Mouse (Mus musculus) limb, embryonic 12.5 days (tissue): Measurements from ENCODE around the gene Irf1. TPM values are rescaled to one million over a fixed set of nuclear protein-coding genes. Genes with fewer than 3 reads are reported as not detected.

ENCODE experiments used
- ATAC-seq: fragments of 200-750 bp; cut with Nextera tagmentation; 2 replicates; pipeline ENCODE4 v1.8.0; 2017; ENCODE audit warnings: low read depth, moderate TSS enrichment; ENCODE audit not compliant: insufficient number of reproducible peaks, insufficient read depth, low FRiP score, low TSS enrichment
- H3K27ac ChIP-seq: fragments of 300-500 bp; sonication (generic); 2 replicates; pipeline ENCODE4 v1.5.1; 2016; ENCODE audit warnings: mild to moderate bottlenecking, moderate library complexity
- H3K27me3 ChIP-seq: fragments of 300-500 bp; sonication (generic); 2 replicates; pipeline ENCODE4 v1.6.1; 2016; ENCODE audit warnings: mild to moderate bottlenecking, moderate library complexity
- H3K36me3 ChIP-seq: fragments of 300-500 bp; sonication (generic); 2 replicates; pipeline ENCODE4 v1.6.1; 2016; ENCODE audit warnings: mild to moderate bottlenecking, moderate library complexity
- H3K4me1 ChIP-seq: fragments of 300-500 bp; sonication (generic); replicated peaks from 2 replicates; pipeline ENCODE4 v1.6.1; 2016
- H3K4me2 ChIP-seq: fragments of 300-500 bp; sonication (generic); 2 replicates; pipeline ENCODE4 v1.6.1; 2016; ENCODE audit warnings: mild to moderate bottlenecking, moderate library complexity
- H3K4me3 ChIP-seq: fragments of 300-500 bp; sonication (generic); replicated peaks from 2 replicates; pipeline ENCODE4 v1.5.1; 2016; ENCODE audit warnings: mild to moderate bottlenecking
- H3K9ac ChIP-seq: fragments of 300-500 bp; sonication (generic); replicated peaks from 2 replicates; pipeline ENCODE4 v1.6.1; 2016; ENCODE audit warnings: mild to moderate bottlenecking, moderate library complexity
- H3K9me3 ChIP-seq: fragments of 300-500 bp; sonication (generic); 2 replicates; pipeline ENCODE4 v1.6.1; 2016; ENCODE audit warnings: mild to moderate bottlenecking, moderate library complexity
- WGBS: fragments of 180-500 bp; shearing (Covaris S2); methylation state at CpG from one replicate; pipeline ENCODE4 v1.1.7; 2016; 5-methylcytosine and 5-hydroxymethylcytosine counted together
- polyA plus RNA-seq: library from polyadenylated mRNA; unstranded; fragments of >200 nt; fragmentation: Nextera tagmentation; extraction: Ambion mirVana; gene quantifications from 2 replicates; pipeline ENCODE4 v1.2.1, GENCODE M21; 2016

Irf1 gene
- polyA plus RNA-seq, 1 experiment from 2014 or later: 8.5 TPM

GRCm38 (mm10) chr11:53786058-53787031 is 16.5 kb downstream of the Irf1 start:
- Histone ChIP-seq H3K4me1 (0 out of 2 replicates have a peak, but pooled peaks cover 2% of the 10 kb centered on the region), H3K4me2 (no peak overlapping the region), H3K9me3 (0 out of 2 replicates have a peak, but pooled peaks cover 5% of the 10 kb centered on the region), H3K27me3 (no peaks in the 10 kb centered on the region), H3K4me3 (no peak overlapping the region), H3K27ac (no peak overlapping the region), H3K9ac (no peak overlapping the region), H3K36me3 (no peaks in the 10 kb centered on the region)
- 82% methylated on average over 13 of the region's 13 CpGs for WGBS
- no peak for ATAC-seq

- 77% methylated on average over 8 of the region's 8 CpGs for WGBS
Measured at GRCm38 (mm10) chr11:53788196-53788595, 18.4 kb downstream of the Irf1 start.

GRCm38 (mm10) chr11:53789277-53789676 is 19.5 kb downstream of the Irf1 start:
- Histone ChIP-seq H3K27me3 (no peaks in the 10 kb centered on the region), H3K36me3 (no peaks in the 10 kb centered on the region), H3K9me3 (0 out of 2 replicates have a peak, but pooled peaks cover 5% of the 10 kb centered on the region), H3K9ac (no peak overlapping the region), H3K4me1 (peaks cover 2% of the 10 kb centered on the region; the same call in 1 of the 2 replicates), H3K4me3 (no peak overlapping the region), H3K4me2 (no peak overlapping the region), H3K27ac (no peak overlapping the region)
- ATAC-seq: no peak
- 62% methylated on average over 3 of the region's 3 CpGs for WGBS

More at GRCm38 (mm10) chr11:53788196-53788595, 18.4 kb downstream of the Irf1 start:
- Histone ChIP-seq H3K36me3 (no peaks in the 10 kb centered on the region), H3K4me3 (no peak overlapping the region), H3K4me2 (no peak overlapping the region), H3K9ac (no peak overlapping the region), H3K27me3 (no peaks in the 10 kb centered on the region), H3K9me3 (0 out of 2 replicates have a peak, but pooled peaks cover 5% of the 10 kb centered on the region), H3K27ac (no peak overlapping the region), H3K4me1 (0 out of 2 replicates have a peak, but pooled peaks cover 2% of the 10 kb centered on the region)
- ATAC-seq: no peak

GRCm38 (mm10) chr11:53792986-53793385 is 23.2 kb downstream of the Irf1 start:
- no peak for ATAC-seq
- Histone ChIP-seq H3K9ac (no peak overlapping the region), H3K9me3 (0 out of 2 replicates have a peak, but pooled peaks cover 5% of the 10 kb centered on the region), H3K27me3 (no peaks in the 10 kb centered on the region), H3K4me2 (no peak overlapping the region), H3K4me1 (peaks cover 15% of the 10 kb centered on the region; the same call in 1 of the 2 replicates), H3K36me3 (no peaks in the 10 kb centered on the region), H3K4me3 (no peak overlapping the region), H3K27ac (no peak overlapping the region)
- WGBS: 67% methylated on average over 3 of the region's 3 CpGs

- H3K4me2 ChIP-seq: no peak overlapping the region
- WGBS: 76% methylated on average over 3 of the region's 3 CpGs
- ATAC-seq: no peak
Measured at GRCm38 (mm10) chr11:53794015-53794414, 24.2 kb downstream of the Irf1 start.

GRCm38 (mm10) chr11:53794671-53795557 is 25.1 kb downstream of the Irf1 start:
- Histone ChIP-seq H3K4me3 (no peak overlapping the region), H3K9ac (no peak overlapping the region), H3K4me2 (no peak overlapping the region), H3K9me3 (0 out of 2 replicates have a peak, but pooled peaks cover 5% of the 10 kb centered on the region), H3K36me3 (no peaks in the 10 kb centered on the region), H3K4me1 (peaks cover 13% of the 10 kb centered on the region; the same call in 1 of the 2 replicates), H3K27ac (0 out of 2 replicates have a peak overlapping the region, but pooled peaks have one; percentile 17), H3K27me3 (no peaks in the 10 kb centered on the region)
- no peak for ATAC-seq
- WGBS: 66% methylated on average over 25 of the region's 25 CpGs

More at GRCm38 (mm10) chr11:53794015-53794414, 24.2 kb downstream of the Irf1 start:
- H3K9ac ChIP-seq: no peak overlapping the region
- H3K4me3 ChIP-seq: no peak overlapping the region
- peaks cover 15% of the 10 kb centered on the region; the same call in 1 of the 2 replicates for H3K4me1 ChIP-seq
- no peaks in the 10 kb centered on the region for H3K27me3 ChIP-seq
- H3K9me3 ChIP-seq: 0 out of 2 replicates have a peak, but pooled peaks cover 5% of the 10 kb centered on the region
- no peak overlapping the region for H3K27ac ChIP-seq
- no peaks in the 10 kb centered on the region for H3K36me3 ChIP-seq

- H3K9ac ChIP-seq: no peak overlapping the region
- no peaks in the 10 kb centered on the region for H3K27me3 ChIP-seq
- H3K27ac ChIP-seq: 0 out of 2 replicates have a peak overlapping the region, but pooled peaks have one; percentile 19
- WGBS: 74% methylated on average over 8 of the region's 8 CpGs
- H3K9me3 ChIP-seq: no peaks in the 10 kb centered on the region
- H3K4me2 ChIP-seq: no peak overlapping the region
- H3K36me3 ChIP-seq: no peaks in the 10 kb centered on the region
- no peak for ATAC-seq
- H3K4me1 ChIP-seq: peaks cover 13% of the 10 kb centered on the region; the same call in 1 of the 2 replicates
- no peak overlapping the region for H3K4me3 ChIP-seq
Measured at GRCm38 (mm10) chr11:53795813-53796212, 26.0 kb downstream of the Irf1 start.

- Histone ChIP-seq H3K4me2 (no peak overlapping the region), H3K4me3 (no peak overlapping the region), H3K9ac (no peak overlapping the region), H3K4me1 (peaks cover 13% of the 10 kb centered on the region; the same call in 1 of the 2 replicates), H3K9me3 (no peaks in the 10 kb centered on the region), H3K36me3 (no peaks in the 10 kb centered on the region), H3K27me3 (no peaks in the 10 kb centered on the region), H3K27ac (no peak overlapping the region)
- WGBS: 63% methylated on average over 12 of the region's 12 CpGs
- ATAC-seq: no peak
Measured at GRCm38 (mm10) chr11:53796409-53797151, 26.8 kb downstream of the Irf1 start.

- no peak overlapping the region for H3K4me2 ChIP-seq
- 52% methylated on average over 6 of the region's 6 CpGs for WGBS
- no peak overlapping the region for H3K9ac ChIP-seq
- H3K27ac ChIP-seq: no peak overlapping the region
- H3K4me3 ChIP-seq: no peak overlapping the region
- no peaks in the 10 kb centered on the region for H3K27me3 ChIP-seq
- H3K36me3 ChIP-seq: no peaks in the 10 kb centered on the region
- no peaks in the 10 kb centered on the region for H3K9me3 ChIP-seq
- no peak for ATAC-seq
- peaks cover 13% of the 10 kb centered on the region; the same call in 1 of the 2 replicates for H3K4me1 ChIP-seq
Measured at GRCm38 (mm10) chr11:53797386-53797920, 27.6 kb downstream of the Irf1 start.
